Mouse (Mus musculus) liver, embryonic 18 days (tissue): ENCODE measurements around the gene Neu3. TPM values are rescaled to one million over a fixed set of nuclear protein-coding genes. Genes with fewer than 3 reads are reported as not detected.

Source experiments
- polyA plus RNA-seq: library from polyadenylated mRNA; depleted of rRNA; stranded (reverse); fragments of >200 nt; gene quantifications from 2 replicates; pipeline ENCODE4 v1.2.3, GENCODE M21; 2012; rRNA removed

Gene Neu3
- polyA plus RNA-seq: 2.9 and 3.0 TPM in 2 replicates

GRCm38 (mm10) chr7:99828083-99828570, at the start of gene Neu3:
Gene Neu3, minus strand, starts transcription at chr7:99828417.

GRCm38 (mm10) chr7:99863362-99863761, 35.1 kb upstream of the Neu3 start, which contains the start of gene Spcs2:
Gene Spcs2, minus strand, starts transcription at chr7:99863462.

GRCm38 (mm10) chr7:99858813-99859585, 30.8 kb upstream of the Neu3 start, which contains the start of gene Xrra1:
Gene Xrra1, plus strand, starts transcription at chr7:99859116.

GRCm38 (mm10) chr7:99763207-99763606, 65.0 kb downstream of the Neu3 start, which contains the start of gene Olfr521:
Gene Olfr521, plus strand, starts transcription at chr7:99763507.

Other genes starting within 250 kb of the Neu3 start
- gene Tpbgl, start 201.3 kb downstream of the Neu3 start, polyA plus RNA-seq: 0.32 and 0.42 TPM in 2 replicates
- 0.58 and 0.59 TPM in 2 replicates for gene Slco2b1, start 117.1 kb downstream of the Neu3 start, polyA plus RNA-seq
- not detected in 2 replicates for gene Olfr520, start 98.1 kb downstream of the Neu3 start, polyA plus RNA-seq
- not detected in 2 replicates for gene Olfr521, start 64.9 kb downstream of the Neu3 start, polyA plus RNA-seq
- gene Xrra1, start 30.7 kb upstream of the Neu3 start, polyA plus RNA-seq: 0.02 TPM in 2 replicates
- gene Spcs2, start 35.0 kb upstream of the Neu3 start, polyA plus RNA-seq: 66.2 and 71.1 TPM in 2 replicates
- 4.4 and 6.1 TPM in 2 replicates for gene Rnf169, start 152.0 kb upstream of the Neu3 start, polyA plus RNA-seq
- gene Chrdl2, start 177.8 kb upstream of the Neu3 start, polyA plus RNA-seq: not detected in 2 replicates